Mouse (Mus musculus) left cerebral cortex, adult 8-10 months (tissue): ENCODE measurements around the gene Gm19684. TPM values are rescaled to one million over a fixed set of nuclear protein-coding genes. Genes with fewer than 3 reads are reported as not detected.
"Not testable (repeated sequence)": the region's sequence is repeated elsewhere in the genome, so short reads cannot be mapped to it uniquely, and the experiment has no call there.

Experiments
- DNase-seq, 2 experiments: peaks; one replicate each; pipeline ENCODE4 v3.0.0; 2022; ENCODE audit warnings: low spot score in 2 of 2
- total RNA-seq, 4 experiments: library from RNA; stranded (reverse); gene quantifications; 2 replicates each; pipeline ENCODE4 v1.2.4; 2022

Gm19684 gene
- total RNA-seq, result under 1 TPM in 2 of 4 experiments, not detected in 2; 0.23 to 0.52 TPM

DNA sequence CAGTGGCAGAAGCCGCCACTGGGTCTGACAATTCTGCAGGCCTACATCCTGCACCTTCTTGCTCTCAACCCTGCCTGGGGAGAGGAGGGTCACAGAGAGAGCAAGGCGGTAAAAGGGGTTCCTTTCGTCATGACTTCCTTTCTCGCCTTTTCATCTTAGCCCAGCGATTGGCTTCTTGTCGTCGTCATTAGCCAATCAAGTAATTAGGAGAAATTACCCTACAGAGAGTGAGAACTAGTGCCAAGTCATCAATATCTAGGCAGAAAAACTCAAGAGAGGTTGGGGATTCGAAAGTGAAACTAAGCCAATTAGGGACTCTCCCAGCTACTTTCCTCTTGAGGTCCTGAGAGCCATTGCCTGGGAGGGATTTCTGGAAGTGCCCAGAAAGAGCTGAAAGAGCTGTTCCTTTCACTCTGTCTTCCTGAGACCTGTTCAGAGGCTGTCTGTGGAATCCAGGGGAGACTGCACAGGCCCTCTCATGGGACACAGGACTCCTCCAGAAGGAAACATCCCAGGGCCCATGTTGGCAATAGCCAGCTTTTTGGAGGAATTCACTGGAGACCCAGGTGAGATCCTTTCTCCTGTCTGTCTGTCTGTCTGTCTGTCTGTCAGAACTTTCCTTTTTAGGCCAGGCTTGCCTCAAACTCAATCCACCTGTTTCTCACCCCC, at the start of gene Gm19684:
TSS of gene Gm19684 (plus strand) at position 327 of the 669 bp plus-strand sequence.
- DNase-seq, result not testable (repeated sequence)

- DNase-seq, result not testable (repeated sequence)
Observed at GRCm38 (mm10) chr17:36081901-36082300, 39.6 kb upstream of the Gm19684 start.

DNA sequence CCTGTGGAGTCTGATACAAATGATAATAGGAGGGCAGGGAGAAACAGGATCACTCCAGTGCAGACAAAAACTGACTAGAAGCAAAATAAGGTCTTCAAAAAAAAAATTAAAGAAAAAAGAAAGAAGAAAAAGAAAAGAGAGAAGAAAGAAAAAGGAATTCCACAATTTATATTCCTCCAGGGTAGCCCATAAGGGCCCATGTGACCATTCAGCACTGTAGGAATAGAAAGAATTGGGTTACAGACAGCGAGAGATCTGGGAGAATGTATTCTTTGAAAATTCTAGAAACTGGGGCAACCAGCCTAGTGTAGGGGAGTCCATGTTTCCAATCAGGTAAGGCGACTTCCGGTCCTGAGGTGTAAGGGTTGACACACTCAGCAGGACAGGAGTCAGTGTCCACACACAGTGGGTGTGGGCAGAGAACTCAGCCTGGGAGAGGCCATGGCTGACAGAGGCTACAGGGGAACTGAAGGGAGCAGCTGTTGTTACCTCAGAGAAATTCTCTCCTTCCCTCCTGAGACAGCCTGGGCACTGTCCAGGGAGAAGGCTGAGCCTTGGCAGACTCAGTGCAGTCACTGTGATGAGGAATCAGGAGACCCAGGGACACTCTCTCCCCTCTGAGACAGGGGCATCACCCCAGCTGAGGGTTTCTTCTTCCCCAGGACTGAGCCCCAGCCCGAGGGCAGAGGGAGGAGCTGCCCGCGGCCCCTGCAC, 38.8 kb upstream of the Gm19684 start:
- DNase-seq, result not testable (repeated sequence)

DNA sequence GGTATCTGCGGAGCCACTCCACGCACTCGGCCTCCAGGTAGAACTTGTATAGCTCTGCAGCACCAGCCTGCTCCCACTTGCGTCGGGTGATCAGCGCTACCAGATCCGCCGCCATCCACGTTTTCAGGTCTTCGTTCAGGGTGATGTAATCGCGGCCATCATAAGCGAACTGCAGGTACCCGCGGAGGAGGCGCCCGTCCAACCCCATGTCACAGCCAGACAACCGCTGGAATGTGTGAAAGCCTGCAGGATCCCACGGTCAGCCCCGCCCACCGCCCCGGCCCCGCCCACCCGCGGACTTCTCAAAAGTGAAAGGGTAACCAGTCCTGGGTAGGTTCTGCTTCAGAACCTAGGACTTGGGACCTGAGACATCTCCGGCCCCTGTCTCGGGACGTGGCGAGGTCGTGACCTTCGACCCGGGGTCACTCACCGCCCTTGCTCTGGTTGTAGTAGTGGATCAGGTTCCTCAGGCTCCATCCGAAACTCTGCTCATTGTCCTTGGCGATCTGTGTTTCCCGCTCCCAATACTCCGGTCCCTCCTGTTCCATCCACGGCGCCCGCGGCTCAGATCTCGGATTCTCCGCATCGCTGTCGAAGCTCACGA, 38.1 kb upstream of the Gm19684 start:
- no peak for DNase-seq

DNA sequence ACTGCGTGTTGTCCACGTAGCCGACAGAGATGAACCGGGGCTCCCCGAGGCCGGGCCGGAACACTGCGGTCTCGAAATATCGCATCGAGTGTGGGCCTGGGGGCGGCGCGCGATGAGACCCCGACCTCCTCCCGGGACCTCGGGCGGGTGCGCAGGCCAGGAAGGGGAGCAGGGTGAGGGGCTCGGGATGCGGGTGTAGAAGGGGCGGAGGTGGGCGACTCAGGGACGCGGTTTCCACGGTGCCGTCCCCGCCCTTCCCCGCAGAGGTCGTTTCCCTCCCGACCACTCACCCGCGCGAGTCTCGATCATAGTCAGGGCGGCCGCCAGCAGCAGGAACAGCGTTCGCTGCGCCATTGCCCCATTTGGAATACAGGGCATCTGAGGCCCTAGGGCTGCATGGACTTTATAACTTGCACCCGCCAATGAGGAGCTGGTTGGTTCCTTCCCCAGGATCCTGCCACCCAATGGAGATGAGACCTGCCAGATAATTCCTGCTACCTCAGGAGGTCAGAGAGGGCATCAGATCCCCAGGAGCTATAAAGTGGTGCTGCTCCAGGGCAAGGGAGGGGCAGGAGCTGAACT, 37.5 kb upstream of the Gm19684 start:
- no peak for DNase-seq

GRCm38 (mm10) chr17:36085976-36086375, 35.5 kb upstream of the Gm19684 start:
- DNase-seq, result not testable (repeated sequence)

DNA sequence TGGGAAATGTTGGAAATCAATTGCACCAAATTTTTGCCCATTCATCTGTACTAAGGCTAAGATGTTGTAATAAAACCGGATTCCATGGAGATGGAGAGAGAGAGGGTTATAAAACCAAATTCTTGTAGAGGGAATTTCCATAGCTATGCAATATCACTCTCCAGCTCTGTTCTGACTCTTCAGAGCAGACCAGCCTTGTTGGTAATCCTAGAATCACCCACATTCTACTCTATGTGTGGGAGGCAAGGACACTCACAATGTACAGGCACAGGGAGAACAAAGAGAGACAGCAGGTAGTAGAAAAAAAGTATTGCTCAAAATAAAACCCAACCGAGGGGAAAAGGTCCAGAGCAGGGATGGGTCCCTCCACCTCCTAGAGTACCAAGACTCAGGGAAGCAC, 29.5 kb upstream of the Gm19684 start:
- not testable (repeated sequence) for DNase-seq

- DNase-seq, result not testable (repeated sequence)
Observed at GRCm38 (mm10) chr17:36092520-36092919, 29.0 kb upstream of the Gm19684 start.

DNA sequence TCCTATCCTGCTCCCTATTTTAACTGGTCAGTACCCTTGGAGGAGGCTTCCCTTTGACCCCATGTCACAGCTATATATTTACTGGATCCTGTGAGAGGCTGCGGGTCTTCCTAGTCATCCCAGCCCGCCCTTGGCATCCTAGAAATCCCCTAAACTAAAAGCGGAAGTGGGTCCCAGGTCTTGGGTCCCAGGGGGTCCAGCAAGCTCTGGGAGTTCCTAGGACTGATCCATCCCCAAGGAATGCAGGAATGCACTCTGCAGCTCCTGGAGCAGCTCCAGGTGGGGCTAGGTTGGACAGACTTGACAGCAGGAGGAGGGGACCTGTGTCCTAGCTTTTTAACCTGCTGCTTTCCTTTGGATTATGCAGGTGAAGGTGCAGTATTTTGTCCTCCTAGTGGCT, 27.5 kb upstream of the Gm19684 start:
- DNase-seq, result no peak

DNA sequence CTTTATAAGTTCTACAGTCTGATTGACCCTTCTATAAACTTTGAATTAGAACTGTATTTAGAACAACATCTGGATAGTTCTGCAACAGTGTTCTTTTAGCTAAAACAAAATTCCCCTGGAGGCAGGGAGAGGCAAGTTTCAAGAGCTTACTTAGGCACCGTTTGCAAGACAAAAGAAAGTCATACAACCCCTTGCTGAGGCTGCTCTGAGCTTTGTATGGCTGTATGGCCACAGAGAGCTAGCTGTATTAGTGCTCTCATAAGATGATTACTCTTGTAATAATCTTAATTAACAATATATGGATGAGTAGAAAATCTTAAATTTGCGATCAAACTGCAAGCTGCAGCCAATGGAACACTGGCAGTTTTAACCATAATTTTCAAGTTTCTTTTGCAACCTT, 21.9 kb upstream of the Gm19684 start:
- DNase-seq, result not testable (repeated sequence)

DNA sequence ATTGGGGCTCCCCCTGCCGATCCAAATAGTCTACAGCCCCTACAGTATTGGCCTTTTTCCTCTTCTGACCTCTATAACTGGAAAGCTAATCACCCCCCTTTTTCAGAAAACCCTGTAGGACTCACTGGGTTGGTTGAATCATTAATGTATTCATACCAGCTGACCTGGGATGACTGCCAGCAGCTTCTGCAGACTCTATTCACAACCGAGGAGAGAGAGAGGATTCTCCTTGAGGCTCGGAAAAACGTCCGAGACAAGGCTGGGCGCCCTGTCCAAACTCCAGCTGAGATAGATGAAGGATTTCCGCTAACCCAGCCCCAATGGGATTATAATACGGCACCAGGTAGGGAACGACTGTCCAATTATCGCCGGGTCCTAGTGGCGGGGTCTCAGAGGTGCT, 19.4 kb upstream of the Gm19684 start:
- not testable (repeated sequence) for DNase-seq

DNA sequence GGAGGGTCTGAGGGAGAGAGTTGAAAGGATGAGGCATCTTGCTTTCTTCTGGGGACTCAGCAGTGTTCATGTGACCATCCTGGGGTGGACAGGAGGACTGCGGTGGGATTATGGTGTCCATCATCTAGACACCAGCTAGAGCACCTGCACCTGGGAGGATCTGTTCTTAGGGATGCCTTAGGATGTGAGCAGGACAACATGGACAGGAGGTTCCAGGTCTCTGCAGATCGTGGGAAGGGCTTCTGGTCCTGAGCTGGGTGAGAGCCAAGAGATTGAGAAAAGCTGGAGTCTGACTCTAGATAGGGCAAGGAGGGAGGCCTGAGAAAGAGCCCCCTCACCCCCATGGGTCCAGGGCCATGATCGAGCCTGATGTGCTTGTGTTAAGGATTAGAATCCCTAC, 11.3 kb upstream of the Gm19684 start:
- not testable (repeated sequence) for DNase-seq

DNA sequence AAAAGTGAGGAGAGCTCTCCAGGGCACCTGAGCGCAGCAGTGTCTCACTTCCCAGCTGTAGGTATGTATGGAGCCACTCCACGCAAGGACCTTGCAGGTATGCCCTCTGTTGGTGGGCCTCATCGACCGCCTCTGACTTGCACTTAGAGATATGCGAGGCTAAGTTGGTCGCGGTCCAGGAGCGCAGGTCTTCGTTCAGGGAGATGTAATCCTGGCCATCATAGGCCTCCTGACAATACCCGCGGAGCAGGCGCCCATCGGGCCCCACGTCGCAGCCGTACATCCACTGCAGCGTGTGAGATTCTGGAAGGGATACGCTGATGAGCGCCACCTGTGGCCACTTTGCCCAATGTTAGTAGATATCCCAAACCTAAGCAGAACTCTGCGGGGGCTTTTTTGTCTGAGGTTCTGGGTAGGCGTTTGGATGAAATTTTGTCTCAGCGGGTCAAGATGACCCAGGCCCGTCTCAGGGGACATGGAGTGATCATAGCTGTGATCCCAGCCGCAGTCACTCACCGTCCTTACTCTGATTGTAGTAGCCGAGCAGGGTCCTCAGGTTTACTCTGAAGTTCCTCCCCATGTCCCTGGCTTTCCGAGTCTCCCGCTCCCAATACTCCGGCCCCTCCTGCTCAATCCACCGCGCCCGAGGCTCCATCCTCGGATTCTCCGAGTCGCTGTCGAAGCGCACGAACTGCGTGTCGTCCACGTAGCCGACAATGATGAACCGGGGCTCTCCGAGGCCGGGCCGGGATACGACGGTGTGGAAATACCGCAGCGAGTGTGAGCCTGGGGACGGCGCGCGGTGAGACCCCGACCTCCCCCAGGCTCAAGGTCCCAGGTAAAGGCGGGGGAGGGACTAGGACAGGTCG, 10.6 kb upstream of the Gm19684 start:
- DNase-seq, result not testable (repeated sequence)

- DNase-seq, result not testable (repeated sequence)
Observed at GRCm38 (mm10) chr17:36111510-36111868, 10.0 kb upstream of the Gm19684 start.

DNA sequence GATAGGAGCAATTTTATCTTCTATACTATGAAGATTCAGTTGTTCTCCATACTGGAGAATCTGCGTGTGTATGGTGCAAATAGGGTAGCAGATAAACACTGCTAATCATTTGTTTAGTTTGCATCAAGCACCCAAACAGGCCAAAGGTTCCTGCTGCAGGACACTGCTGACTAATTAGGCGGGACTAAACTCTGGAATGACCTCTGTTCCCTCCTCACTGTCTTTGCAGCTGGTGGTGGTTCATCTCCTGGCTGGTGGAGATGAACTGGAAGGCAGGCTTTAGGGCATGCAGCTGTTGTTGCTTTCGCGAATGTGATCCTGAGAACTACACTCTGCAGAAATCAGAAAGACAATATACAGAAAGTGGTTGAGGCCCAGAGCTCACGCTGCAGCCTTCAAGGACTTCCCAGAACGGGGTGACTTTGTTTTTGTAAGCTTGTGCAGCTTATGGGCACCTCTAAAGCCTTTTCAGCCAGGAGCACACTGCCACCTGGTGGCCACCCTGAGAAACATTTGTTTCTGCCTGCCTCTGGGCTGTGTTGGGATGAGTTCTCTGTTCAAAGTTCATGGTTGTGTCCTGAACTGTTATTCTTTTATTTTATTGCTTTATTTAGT, 7.4 kb upstream of the Gm19684 start:
- DNase-seq, result not testable (repeated sequence)

GRCm38 (mm10) chr17:36116545-36116944, 4.9 kb upstream of the Gm19684 start:
- not testable (repeated sequence) for DNase-seq

- DNase-seq, result not testable (repeated sequence)
Observed at GRCm38 (mm10) chr17:36120839-36121238, 639 bp upstream of the Gm19684 start.

DNA sequence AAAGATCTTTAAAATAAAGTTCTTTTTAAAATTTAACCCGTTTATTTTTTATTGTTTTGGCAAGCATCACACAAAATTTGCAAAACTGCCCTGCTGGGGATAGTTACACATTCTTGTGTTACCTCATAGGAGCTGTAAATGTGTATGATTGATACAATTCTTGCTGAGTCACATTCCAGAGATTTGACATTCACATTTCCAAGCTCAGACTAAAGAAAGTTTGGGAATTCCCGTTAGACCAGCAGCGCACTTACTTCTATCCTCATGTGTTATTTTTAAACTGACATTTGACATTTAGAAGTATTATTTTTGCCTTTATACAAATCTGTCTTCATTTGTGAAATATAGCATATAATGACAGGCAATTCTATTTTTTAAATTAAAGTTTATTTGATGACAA, 2.6 kb downstream of the Gm19684 start:
- not testable (repeated sequence) for DNase-seq

DNA sequence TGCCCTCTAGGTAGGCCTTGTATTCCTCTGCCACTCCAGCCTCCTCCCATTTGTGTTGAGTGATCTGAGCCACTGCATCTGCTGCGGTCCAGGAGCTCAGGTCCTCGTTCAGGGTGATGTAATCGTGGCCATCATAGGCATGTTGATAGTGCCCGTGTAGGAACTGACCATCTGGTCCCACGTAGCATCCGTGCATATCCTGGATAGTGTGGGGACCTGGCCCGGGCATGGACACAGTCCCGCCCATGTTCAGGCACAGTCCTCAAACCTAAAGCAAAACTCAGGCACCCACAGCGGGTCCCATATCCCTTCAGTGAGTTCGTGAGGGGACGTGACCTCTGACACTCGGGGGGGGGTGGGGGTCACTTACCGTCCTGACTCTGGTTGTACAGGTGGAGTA, 7.0 kb downstream of the Gm19684 start:
- not testable (repeated sequence) for DNase-seq

- not testable (repeated sequence) for DNase-seq
Observed at GRCm38 (mm10) chr17:36128968-36129817, 7.7 kb downstream of the Gm19684 start, which contains the start of gene Gm7030. TSS of gene Gm7030 (minus strand) at chr17:36129425.
